Mouse (Mus musculus) adrenal gland, postnatal 10 days (tissue): ENCODE measurements around the gene 1700028J19Rik. TPM values are rescaled to one million over a fixed set of nuclear protein-coding genes. Genes with fewer than 3 reads are reported as not detected.
A peak's percentile ranks its signal among the peaks of the same experiment; 100 is the strongest.
"Not testable (repeated sequence)": the region's sequence is repeated elsewhere in the genome, so short reads cannot be mapped to it uniquely, and the experiment has no call there.

Experiments used
- DNase-seq: peaks from one replicate; pipeline ENCODE4 v3.0.0; 2021; ENCODE audit warnings: mixed read lengths
- total RNA-seq, 2 experiments: library from RNA; stranded (reverse); gene quantifications; 2 replicates each; pipeline ENCODE4 v1.2.3; 2021

1700028J19Rik gene
- total RNA-seq, 2 experiments from 2014 or later = 0.67 to 0.78 TPM

GRCm38 (mm10) chr7:44250732-44251275, 4.3 kb upstream of the 1700028J19Rik start:
- DNase-seq = peak; percentile 80

GRCm38 (mm10) chr7:44249248-44249647, 2.8 kb upstream of the 1700028J19Rik start:
- no peak for DNase-seq

DNA sequence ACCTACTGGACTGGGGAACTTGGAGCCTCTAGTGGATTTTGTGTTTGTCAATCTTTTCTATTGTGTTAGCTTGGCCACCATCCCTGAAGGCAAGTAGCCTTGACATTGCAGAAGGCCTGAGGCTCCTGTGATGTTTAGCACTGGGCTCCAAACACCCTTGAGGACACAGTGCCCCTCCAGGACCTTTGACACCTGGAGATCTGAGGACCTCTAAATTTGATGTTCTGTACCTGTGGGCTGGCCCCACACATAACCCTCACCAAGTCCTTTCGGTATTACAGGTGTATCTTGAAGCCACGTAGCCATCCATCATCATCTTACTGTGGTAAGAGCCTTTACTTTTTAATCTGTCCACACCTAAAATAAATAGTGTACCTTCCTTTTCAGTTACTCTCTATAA, 1.5 kb upstream of the 1700028J19Rik start:
- no peak for DNase-seq

- no peak for DNase-seq
These were observed 532 bp upstream of the 1700028J19Rik start for GRCm38 (mm10) chr7:44246984-44247470.

DNA sequence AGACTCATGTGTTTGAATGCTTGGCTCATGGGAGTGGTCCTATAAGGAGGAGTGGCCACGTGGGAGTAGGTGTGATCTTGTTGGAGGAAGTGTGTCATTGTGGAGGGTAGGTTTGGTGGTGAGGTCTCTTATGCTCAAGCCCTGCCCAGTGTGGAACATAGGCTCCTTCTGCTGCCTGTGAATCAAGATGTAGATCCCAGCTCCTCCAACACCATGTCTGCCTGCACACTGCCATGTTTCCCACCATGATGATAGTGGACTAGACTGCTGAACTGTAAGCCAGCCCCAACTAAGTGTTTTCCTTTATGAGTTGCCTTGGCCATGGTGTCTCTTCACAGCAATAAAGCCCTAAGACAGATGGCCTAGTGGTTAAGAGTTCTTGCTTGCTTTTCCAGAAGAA, 2.4 kb downstream of the 1700028J19Rik start:
- DNase-seq = no peak

- DNase-seq = no peak
These were observed 5.3 kb downstream of the 1700028J19Rik start for GRCm38 (mm10) chr7:44241163-44241562.

DNA sequence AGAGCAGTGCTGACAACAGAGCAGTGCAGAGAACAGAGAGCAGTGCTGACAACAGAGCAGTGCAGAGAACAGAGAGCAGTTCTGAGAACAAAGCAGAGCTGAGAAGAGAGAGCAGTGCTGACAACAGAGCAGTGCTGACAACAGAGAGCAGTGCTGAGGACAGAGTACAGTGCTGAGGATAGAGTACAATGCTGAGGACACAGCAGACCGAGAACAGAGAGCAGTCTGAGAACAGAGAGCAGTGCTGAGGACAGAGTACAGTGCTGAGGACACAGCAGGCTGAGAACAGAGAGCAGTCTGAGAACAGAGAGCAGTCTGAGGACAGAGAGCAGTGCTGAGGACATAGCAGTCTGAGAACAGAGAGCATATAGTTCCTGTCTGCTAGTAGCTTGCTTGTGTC, 5.8 kb downstream of the 1700028J19Rik start:
- DNase-seq = no peak

GRCm38 (mm10) chr7:44239913-44240312, 6.6 kb downstream of the 1700028J19Rik start:
- no peak for DNase-seq

- no peak for DNase-seq
These were observed 10.6 kb downstream of the 1700028J19Rik start, which contains the start of gene Gm36864 for GRCm38 (mm10) chr7:44235909-44236308. Gene Gm36864 (plus strand): TSS chr7:44236177.

GRCm38 (mm10) chr7:44225076-44225475, 21.4 kb downstream of the 1700028J19Rik start, which contains the start of gene Klk1:
Gene Klk1 (plus strand): TSS chr7:44225360.
- DNase-seq = no peak

- DNase-seq = not testable (repeated sequence)
These were observed 24.2 kb downstream of the 1700028J19Rik start for GRCm38 (mm10) chr7:44222335-44222734.

- not testable (repeated sequence) for DNase-seq
These were observed 24.9 kb downstream of the 1700028J19Rik start for GRCm38 (mm10) chr7:44221601-44222000.

GRCm38 (mm10) chr7:44215645-44216044, 30.9 kb downstream of the 1700028J19Rik start, which contains the start of gene Klk1b5:
Gene Klk1b5 (plus strand): TSS chr7:44215945.
- no peak for DNase-seq

- no peak for DNase-seq
These were observed 38.2 kb downstream of the 1700028J19Rik start for GRCm38 (mm10) chr7:44208307-44208706.

- not testable (repeated sequence) for DNase-seq
These were observed 39.4 kb downstream of the 1700028J19Rik start, which contains the start of gene Klk1b4 for GRCm38 (mm10) chr7:44207135-44207534. Gene Klk1b4 (plus strand): TSS chr7:44207435.

- DNase-seq = no peak
These were observed 48.6 kb downstream of the 1700028J19Rik start, which contains the start of gene Klk1b3 for GRCm38 (mm10) chr7:44197891-44198290. Gene Klk1b3 (plus strand): TSS chr7:44198191.

- DNase-seq = not testable (repeated sequence)
These were observed 53.0 kb downstream of the 1700028J19Rik start for GRCm38 (mm10) chr7:44193466-44193865.

DNA sequence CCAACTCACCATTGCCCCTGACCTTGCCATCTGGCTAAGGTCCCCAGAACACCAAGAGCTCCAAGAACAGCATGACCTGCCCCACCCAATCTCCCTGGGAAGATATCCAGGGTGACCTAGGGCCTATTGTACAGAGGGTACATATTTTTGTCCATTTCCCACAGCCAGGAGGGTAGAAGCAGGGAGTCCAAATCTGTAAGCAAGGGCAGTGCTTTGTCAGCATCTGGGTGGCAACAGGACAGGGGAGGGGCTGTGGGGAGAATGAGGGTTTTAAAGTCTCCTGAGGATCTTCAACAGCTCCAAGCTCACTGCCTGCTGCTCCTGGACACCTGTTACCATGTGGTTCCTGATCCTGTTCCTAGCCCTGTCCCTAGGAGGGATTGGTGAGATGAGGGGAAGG, 58.6 kb downstream of the 1700028J19Rik start, which contains the start of gene Klk1b24:
Gene Klk1b24, plus strand, starts transcription at position 301 of the 400 bp plus-strand sequence.
- DNase-seq = not testable (repeated sequence)

- DNase-seq = not testable (repeated sequence)
These were observed 60.0 kb downstream of the 1700028J19Rik start for GRCm38 (mm10) chr7:44186516-44186915.
